Mouse (Mus musculus): ENCODE measurements at regions not wholly inside any gene's neighbourhood (a gene's known extent, or its start where the extent isn't known, plus 50 kb on each side); places are given as distances from the start of the nearest gene placed in this dataset.

DNA sequence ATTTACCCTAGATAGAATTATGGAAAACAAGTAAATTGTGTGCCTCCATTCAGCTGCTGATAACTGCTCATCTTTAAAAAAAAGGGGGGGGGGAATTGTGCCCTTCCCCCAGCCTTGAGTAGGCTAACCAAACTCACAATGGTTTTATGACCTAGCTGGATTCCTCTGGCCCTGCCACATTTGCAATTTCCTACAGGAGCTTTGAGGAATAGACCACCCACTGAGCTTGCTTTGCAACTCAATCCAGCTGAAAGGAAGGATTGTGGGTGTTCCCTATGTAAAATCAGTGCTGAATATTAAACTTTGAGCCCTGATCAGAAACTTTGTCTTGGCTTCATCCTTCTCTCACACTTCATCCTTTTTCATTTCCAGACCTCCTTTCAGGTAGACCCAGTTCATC, 365.2 kb upstream of the Xrcc4 start:
- TF ChIP-seq CTCF (IDR thresholded peaks at IDR 0.05) (no peak), POLR2A (IDR thresholded peaks at IDR 0.05; ENCODE audit: insufficient read depth, low read depth, low read length) (no peak), EP300 (IDR thresholded peaks at IDR 0.05; ENCODE audit: insufficient read depth, low read depth, low read length) (no peak)
